Mouse (Mus musculus) hindbrain, embryonic 15.5 days (tissue): ENCODE measurements at regions not wholly inside any gene's neighbourhood (a gene's known extent, or its start where the extent isn't known, plus 50 kb on each side); places are given as distances from the start of the nearest gene placed in this dataset.
A peak's percentile ranks its signal among the peaks of the same experiment; 100 is the strongest.

Experiments used
- ATAC-seq: fragments of 200-750 bp; cut with Nextera tagmentation; 2 replicates; pipeline ENCODE4 v1.8.0; 2017; ENCODE audit warnings: low read depth, moderate number of reproducible peaks, moderate TSS enrichment; ENCODE audit not compliant: low FRiP score
- H3K27ac ChIP-seq: fragments of 300-500 bp; sonication (generic); replicated peaks from 2 replicates; pipeline ENCODE4 v1.5.1; 2015; ENCODE audit warnings: mild to moderate bottlenecking, inconsistent platforms
- H3K27me3 ChIP-seq: fragments of 300-500 bp; sonication (generic); 2 replicates; pipeline ENCODE4 v1.6.1; 2015; ENCODE audit warnings: control low read depth, inconsistent platforms
- H3K36me3 ChIP-seq: fragments of 300-500 bp; sonication (generic); 2 replicates; pipeline ENCODE4 v1.6.1; 2015; ENCODE audit warnings: control low read depth, inconsistent platforms
- H3K4me1 ChIP-seq: fragments of 300-500 bp; sonication (generic); replicated peaks from 2 replicates; pipeline ENCODE4 v1.6.1; 2015; ENCODE audit warnings: control low read depth, inconsistent platforms
- H3K4me2 ChIP-seq: fragments of 300-500 bp; sonication (generic); 2 replicates; pipeline ENCODE4 v1.6.1; 2015; ENCODE audit warnings: moderate library complexity, mild to moderate bottlenecking, inconsistent platforms
- H3K4me3 ChIP-seq: fragments of 300-500 bp; sonication (generic); 2 replicates; pipeline ENCODE4 v1.5.1; 2015; ENCODE audit warnings: mild to moderate bottlenecking, inconsistent platforms
- H3K9ac ChIP-seq: fragments of 300-500 bp; sonication (generic); 2 replicates; pipeline ENCODE4 v1.6.1; 2015; ENCODE audit warnings: inconsistent platforms
- H3K9me3 ChIP-seq: fragments of 300-500 bp; sonication (generic); 2 replicates; pipeline ENCODE4 v1.6.1; 2016; ENCODE audit warnings: control low read depth, inconsistent platforms
- WGBS: fragments of 180-500 bp; shearing (Covaris S2); methylation state at CpG from one replicate; pipeline ENCODE4 v1.1.7; 2015; 5-methylcytosine and 5-hydroxymethylcytosine counted together

DNA sequence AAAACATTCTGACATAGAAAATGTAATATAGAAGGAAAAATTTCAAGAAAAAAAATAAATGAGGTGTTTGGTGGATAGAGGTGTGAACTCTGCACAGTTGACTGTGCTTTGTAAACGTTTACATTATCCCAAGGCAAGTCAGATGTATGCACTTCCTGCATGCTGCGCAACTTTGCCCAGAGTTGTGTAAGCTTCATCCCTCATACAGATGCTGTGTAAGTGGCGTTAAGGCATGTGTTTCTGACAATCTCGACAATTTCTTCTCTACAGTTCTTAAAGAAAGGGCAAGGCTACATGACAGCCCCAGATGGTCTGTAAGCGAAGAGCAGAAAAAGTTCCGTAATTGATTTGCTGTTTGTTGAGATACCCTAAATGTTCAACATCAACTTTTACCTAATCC, 476.6 kb upstream of the Pitx2 start:
- Histone ChIP-seq H3K27me3 (no peaks in the 10 kb centered on the region), H3K36me3 (no peaks in the 10 kb centered on the region), H3K27ac (no peak overlapping the region), H3K9me3 (no peaks in the 10 kb centered on the region), H3K4me3 (no peak overlapping the region), H3K4me2 (no peak overlapping the region), H3K9ac (no peak overlapping the region), H3K4me1 (no peaks in the 10 kb centered on the region)
- no peak for ATAC-seq
- 82% methylated on average over 6 of the region's 6 CpGs for WGBS

DNA sequence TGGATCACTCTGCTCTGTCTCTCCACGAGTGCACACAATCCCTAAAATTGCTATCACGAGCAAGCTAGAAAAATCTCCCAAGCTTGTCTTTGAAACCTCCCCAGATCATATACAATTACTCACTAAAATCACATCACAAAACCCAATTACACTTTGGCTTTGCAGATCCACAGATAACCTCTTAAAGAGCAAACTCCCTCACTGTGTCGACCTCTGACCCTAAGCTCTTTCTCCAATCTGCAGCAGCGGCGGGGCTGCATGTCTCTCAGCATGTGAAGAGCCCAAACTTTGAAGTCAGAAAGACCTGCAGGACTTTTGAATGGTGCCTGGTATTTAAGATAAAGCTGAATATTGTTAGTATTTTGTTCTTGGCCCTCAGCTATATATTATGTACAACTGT, 479.4 kb upstream of the Pitx2 start:
- H3K36me3 ChIP-seq, result no peaks in the 10 kb centered on the region
- no peak for ATAC-seq
- WGBS, result 29% methylated on average over 5 of the region's 5 CpGs
- no peaks in the 10 kb centered on the region for H3K4me1 ChIP-seq
- H3K27ac ChIP-seq, result no peak overlapping the region
- no peak overlapping the region for H3K4me3 ChIP-seq
- H3K9me3 ChIP-seq, result no peaks in the 10 kb centered on the region
- H3K4me2 ChIP-seq, result no peak overlapping the region
- H3K9ac ChIP-seq, result no peak overlapping the region
- no peaks in the 10 kb centered on the region for H3K27me3 ChIP-seq

DNA sequence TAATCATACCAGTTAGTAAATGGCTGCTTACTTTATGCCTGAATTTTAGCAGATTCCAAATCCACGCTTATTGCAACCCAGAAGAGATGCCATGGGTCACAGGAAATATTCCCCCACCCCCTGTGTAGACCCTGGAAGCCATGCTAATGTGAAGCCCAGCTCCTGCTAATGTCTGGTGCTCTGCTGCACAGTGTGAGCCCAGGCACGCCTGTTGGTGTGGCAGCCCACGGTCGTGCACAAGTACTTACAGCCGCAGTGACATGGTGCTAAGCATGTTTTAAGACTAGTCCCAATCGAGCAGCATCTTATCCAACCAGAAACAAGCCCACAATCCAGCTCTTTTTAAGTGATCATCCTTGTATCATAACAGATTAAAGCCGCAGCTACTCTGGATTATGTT, 480.5 kb upstream of the Pitx2 start:
- 69% methylated on average over 7 of the region's 7 CpGs for WGBS
- Histone ChIP-seq H3K9me3 (no peaks in the 10 kb centered on the region), H3K36me3 (no peaks in the 10 kb centered on the region), H3K4me2 (no peak overlapping the region), H3K9ac (no peak overlapping the region), H3K27ac (no peak overlapping the region), H3K4me3 (no peak overlapping the region), H3K27me3 (no peaks in the 10 kb centered on the region), H3K4me1 (no peaks in the 10 kb centered on the region)
- no peak for ATAC-seq

DNA sequence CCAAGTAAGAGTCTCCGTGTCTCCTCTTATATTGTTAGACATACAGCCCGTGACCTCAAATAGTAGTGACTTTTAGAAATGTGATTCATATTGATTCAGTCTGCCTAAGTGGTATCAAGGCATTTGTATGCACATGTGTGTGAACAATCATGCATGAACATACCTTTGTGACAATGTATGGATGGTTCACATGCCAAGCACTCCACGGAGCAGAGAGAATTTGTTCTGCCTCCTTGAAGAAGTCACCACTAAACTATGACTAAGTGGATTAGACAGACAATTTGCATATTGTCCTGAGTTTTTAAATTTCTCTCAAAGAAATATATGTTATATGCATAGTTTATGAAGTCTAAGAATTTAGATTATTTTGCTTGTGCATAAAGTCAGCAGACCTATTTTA, 492.4 kb upstream of the Pitx2 start:
- H3K36me3 ChIP-seq, result no peaks in the 10 kb centered on the region
- H3K4me1 ChIP-seq, result no peaks in the 10 kb centered on the region
- H3K4me2 ChIP-seq, result no peak overlapping the region
- H3K9ac ChIP-seq, result no peak overlapping the region
- H3K27me3 ChIP-seq, result no peaks in the 10 kb centered on the region
- H3K27ac ChIP-seq, result no peak overlapping the region
- ATAC-seq, result no peak
- WGBS, result 75% methylated on average over 3 of the region's 3 CpGs
- no peak overlapping the region for H3K4me3 ChIP-seq
- no peaks in the 10 kb centered on the region for H3K9me3 ChIP-seq

DNA sequence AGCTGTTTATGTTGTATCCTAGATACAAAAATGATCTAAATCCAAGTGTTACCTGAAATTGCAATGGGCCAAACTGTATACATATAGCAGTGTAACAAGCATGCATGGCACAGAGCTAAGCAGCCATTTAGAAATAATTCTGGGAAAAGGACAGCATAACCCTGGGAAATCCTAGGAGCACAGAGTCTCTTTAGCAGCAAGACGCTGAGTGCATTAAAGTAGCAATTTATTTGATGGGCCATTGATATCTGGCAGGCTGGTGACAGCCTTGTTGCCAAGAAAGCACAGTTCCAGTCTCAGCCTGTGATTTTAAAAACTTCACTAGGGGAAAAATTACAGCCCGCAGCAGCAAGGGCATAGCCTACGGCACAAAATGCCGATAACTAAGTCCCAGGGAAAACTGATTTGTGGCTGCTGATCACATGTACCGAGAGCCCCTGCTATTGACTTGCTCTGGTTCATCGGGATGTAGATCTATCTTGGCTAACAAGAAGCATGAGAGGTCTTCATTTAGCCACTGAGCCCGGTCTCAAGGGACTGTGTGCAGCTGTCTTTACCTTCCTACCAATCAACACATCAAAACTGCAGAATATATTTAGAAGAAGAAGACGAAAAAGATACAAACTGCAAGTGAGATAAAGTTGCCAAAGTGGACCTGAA, 531.1 kb upstream of the Pitx2 start:
- Histone ChIP-seq H3K36me3 (no peaks in the 10 kb centered on the region), H3K9me3 (no peaks in the 10 kb centered on the region), H3K27me3 (no peaks in the 10 kb centered on the region), H3K27ac (no peak overlapping the region), H3K4me3 (no peak overlapping the region), H3K4me1 (no peaks in the 10 kb centered on the region; the same call in 1 of the 2 replicates), H3K9ac (no peak overlapping the region), H3K4me2 (peak overlapping the region; percentile 18)
- no peak for ATAC-seq
- WGBS, result 61% methylated on average over 8 of the region's 8 CpGs

DNA sequence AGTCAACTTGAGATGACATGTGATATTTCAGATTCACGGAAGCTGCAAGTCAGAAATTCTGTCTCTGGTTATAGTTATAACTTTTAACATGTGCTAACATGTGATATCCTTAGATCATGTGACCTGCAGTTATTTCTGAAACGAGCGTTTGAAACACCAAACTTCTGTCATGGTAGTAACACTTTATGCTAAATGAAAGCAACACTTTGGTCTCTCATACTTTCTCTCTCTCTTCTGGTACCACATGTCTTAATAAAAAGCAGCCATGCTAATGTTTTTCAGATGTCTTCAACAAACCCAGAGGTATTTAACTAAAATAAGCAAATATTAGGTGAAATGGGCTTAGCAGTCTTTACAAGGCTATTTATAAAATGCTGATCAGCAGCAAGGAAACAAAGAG, 534.5 kb upstream of the Pitx2 start:
- H3K27me3 ChIP-seq, result no peaks in the 10 kb centered on the region
- no peak overlapping the region for H3K4me2 ChIP-seq
- no peak overlapping the region for H3K9ac ChIP-seq
- H3K9me3 ChIP-seq, result no peaks in the 10 kb centered on the region
- H3K4me3 ChIP-seq, result no peak overlapping the region
- no peak overlapping the region for H3K27ac ChIP-seq
- ATAC-seq, result no peak
- WGBS, result 86% methylated on average over 3 of the region's 3 CpGs
- H3K36me3 ChIP-seq, result no peaks in the 10 kb centered on the region
- H3K4me1 ChIP-seq, result no peaks in the 10 kb centered on the region; the same call in 1 of the 2 replicates

DNA sequence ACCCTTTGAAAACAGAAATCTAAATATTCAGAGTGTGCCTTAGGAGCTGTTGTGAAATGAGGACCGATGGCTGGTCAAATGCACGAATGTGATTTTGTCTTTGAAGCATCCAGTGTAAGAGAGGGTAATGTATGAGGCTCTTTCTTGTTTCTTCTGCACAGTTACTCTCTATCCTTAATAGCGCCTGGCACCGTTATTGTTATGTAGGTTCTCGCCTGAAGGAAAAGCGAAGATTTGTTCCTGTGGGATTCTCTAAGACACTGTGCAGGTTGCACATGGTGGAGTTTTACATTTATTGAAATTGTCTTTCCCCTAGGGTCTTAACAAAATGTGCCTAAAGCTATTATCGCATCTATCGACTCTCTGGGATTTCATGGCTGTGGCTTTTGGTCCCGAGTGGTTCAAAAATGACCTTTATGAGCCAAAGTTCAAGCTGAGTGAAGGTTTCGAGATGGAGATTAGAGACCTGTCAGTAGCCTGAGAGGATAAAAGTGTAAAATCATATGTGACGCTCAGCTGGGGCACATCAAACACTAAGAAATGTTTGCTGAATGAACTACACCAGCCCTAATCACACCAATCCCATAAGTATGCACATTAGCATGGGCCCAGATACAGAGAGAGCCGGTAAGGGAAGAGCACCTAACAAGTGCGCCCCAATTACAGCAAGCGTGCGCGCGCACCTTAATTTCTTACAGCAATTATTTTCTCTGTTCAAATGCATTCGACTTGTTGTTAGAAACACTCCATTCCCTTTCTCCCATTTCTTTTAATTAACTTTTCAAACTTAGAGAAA, 562.5 kb upstream of the Pitx2 start:
- Histone ChIP-seq H3K4me3 (no peak overlapping the region), H3K27me3 (no peaks in the 10 kb centered on the region), H3K36me3 (no peaks in the 10 kb centered on the region), H3K27ac (no peak overlapping the region), H3K9ac (no peak overlapping the region), H3K9me3 (no peaks in the 10 kb centered on the region), H3K4me1 (no peaks in the 10 kb centered on the region), H3K4me2 (no peak overlapping the region)
- WGBS, result 75% methylated on average over 18 of the region's 18 CpGs
- ATAC-seq, result 0 out of 2 replicates have a peak, but pooled peaks have one; percentile 45

DNA sequence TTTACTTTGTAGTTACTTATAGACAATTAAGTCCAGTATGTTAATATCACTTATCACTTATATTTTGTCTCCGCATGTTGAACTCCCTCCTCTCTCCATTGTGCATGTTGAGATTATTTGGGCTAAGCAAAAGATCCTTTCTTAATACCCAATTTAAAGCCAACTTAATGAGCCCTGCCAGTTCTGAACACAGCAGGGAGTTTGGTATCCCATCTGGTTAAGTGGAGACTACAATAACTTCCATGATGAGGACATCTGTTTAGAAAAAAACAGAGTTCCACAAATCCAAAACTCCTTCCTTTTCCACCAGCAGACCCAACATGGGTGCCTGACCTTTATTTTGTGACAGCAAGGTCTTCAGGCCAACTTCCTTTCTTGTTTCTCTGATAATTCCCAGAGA, 572.0 kb upstream of the Pitx2 start:
- H3K4me3 ChIP-seq, result no peak overlapping the region
- no peaks in the 10 kb centered on the region for H3K4me1 ChIP-seq
- no peak overlapping the region for H3K27ac ChIP-seq
- H3K27me3 ChIP-seq, result no peaks in the 10 kb centered on the region
- H3K36me3 ChIP-seq, result no peaks in the 10 kb centered on the region
- H3K9me3 ChIP-seq, result no peaks in the 10 kb centered on the region
- no peak overlapping the region for H3K9ac ChIP-seq
- ATAC-seq, result no peak
- 79% methylated on average over 1 of the region's 1 CpGs for WGBS
- no peak overlapping the region for H3K4me2 ChIP-seq

DNA sequence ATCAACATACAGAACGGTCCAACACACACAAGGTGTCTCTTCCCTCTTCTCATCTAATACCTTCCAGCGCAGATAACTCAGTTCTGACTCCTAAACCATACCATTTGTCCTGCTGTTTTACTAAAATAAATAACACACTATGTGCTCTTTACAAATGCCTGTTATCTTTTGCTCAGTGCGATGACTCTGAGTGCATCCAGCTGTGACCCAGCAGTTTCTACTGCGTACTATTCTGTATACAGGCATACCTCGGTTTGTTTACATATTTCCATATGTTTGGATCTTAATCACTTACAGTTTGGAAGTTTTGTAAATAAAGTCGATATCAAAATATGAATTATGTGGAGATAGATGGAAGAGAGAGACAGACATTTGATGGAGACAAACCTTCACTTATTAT, 583.0 kb upstream of the Pitx2 start:
- no peaks in the 10 kb centered on the region for H3K36me3 ChIP-seq
- H3K9ac ChIP-seq, result no peak overlapping the region
- no peak for ATAC-seq
- no peak overlapping the region for H3K4me3 ChIP-seq
- no peaks in the 10 kb centered on the region for H3K27me3 ChIP-seq
- H3K27ac ChIP-seq, result no peak overlapping the region
- no peaks in the 10 kb centered on the region for H3K4me1 ChIP-seq
- H3K4me2 ChIP-seq, result no peak overlapping the region
- no peaks in the 10 kb centered on the region for H3K9me3 ChIP-seq
- WGBS, result 84% methylated on average over 6 of the region's 6 CpGs

DNA sequence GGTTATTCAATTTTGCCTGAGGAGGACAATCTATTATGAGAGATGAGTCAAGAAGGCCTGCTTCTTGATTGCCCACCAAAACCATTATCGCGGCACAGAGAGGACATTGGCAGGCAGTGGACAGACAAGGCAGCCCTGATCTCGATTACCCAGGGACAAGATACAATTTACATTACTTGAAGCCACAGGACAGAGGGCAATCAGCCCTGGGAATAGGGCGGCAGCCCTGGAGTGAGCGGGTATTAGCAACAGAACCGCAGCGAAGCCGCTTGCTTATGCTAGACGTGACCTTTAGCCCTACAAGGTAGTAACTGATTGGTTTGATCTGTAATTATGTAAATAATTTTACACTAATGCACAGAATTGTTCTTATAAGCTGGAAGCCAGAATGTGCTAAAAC, 586.0 kb upstream of the Pitx2 start:
- Histone ChIP-seq H3K36me3 (no peaks in the 10 kb centered on the region), H3K4me3 (no peak overlapping the region), H3K9me3 (no peaks in the 10 kb centered on the region), H3K9ac (no peak overlapping the region), H3K4me1 (no peaks in the 10 kb centered on the region), H3K4me2 (no peak overlapping the region), H3K27me3 (no peaks in the 10 kb centered on the region), H3K27ac (no peak overlapping the region)
- no peak for ATAC-seq
- WGBS, result 75% methylated on average over 9 of the region's 9 CpGs

DNA sequence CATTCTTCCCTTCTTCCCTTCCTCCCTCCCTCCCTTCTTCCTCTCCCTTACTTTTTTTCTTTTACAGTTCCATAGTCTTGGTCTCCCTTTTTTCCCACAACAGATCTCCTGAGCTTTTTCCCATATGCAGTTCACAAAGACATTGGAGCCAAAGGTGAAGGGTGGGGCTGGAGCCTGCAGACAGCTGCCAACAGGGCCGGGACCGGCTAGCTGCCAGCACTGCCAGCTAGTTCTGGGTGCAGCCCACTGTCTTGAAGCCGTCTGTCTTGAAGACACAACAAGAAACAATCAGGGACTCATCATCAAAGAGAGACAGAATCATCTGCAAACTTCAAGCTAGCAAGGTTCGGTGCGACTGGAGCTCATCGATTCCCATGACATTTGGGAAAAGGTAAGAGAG, 588.9 kb upstream of the Pitx2 start:
- Histone ChIP-seq H3K4me2 (no peak overlapping the region), H3K4me3 (no peak overlapping the region), H3K9me3 (no peaks in the 10 kb centered on the region), H3K27me3 (no peaks in the 10 kb centered on the region), H3K9ac (no peak overlapping the region), H3K4me1 (no peaks in the 10 kb centered on the region), H3K27ac (no peak overlapping the region), H3K36me3 (no peaks in the 10 kb centered on the region)
- WGBS, result 85% methylated on average over 6 of the region's 6 CpGs
- no peak for ATAC-seq

DNA sequence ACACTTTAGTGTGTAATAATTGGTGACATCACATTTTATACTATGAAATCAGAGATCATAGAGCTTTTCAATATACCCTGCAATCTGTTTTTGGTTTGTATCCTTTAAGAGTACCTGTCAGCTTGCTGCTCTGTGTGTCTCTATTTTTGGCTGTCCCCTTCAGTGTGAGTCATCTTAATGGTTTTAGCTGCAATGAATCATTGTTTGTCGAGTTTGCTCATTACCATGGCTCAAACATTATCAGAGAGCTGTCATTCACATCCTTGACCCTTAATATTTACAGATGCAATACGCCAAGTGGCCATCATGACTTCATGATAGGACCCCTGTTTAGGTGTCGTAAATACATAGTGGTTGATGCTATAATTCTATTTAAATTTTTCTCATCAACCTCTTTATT, 591.0 kb upstream of the Pitx2 start:
- Histone ChIP-seq H3K4me3 (no peak overlapping the region), H3K4me2 (no peak overlapping the region), H3K4me1 (no peaks in the 10 kb centered on the region), H3K36me3 (no peaks in the 10 kb centered on the region), H3K9me3 (no peaks in the 10 kb centered on the region), H3K9ac (no peak overlapping the region), H3K27ac (no peak overlapping the region), H3K27me3 (no peaks in the 10 kb centered on the region)
- no peak for ATAC-seq
- 86% methylated on average over 3 of the region's 3 CpGs for WGBS
